Mouse (Mus musculus): Measurements from ENCODE around the gene Nenf. TPM values are rescaled to one million over a fixed set of nuclear protein-coding genes. Genes with fewer than 3 reads are reported as not detected.

Gene Nenf
- polyA plus RNA-seq, 1 experiment, result 146 TPM

GRCm38 (mm10) chr1:191350355-191350754, 32.4 kb upstream of the Nenf start:
- Histone ChIP-seq H3K4me3 (ENCODE audit: insufficient read depth, low read depth, low read length) (no peak overlapping the region), H3K4me1 (ENCODE audit: control insufficient read depth, insufficient read depth, low read length) (no peaks in the 10 kb centered on the region), H3K36me3 (ENCODE audit: control insufficient read depth, insufficient read depth, low read length) (peaks cover 12% of the 10 kb centered on the region), H3K27ac (ENCODE audit: insufficient read depth, low read depth, low read length) (no peak overlapping the region), H3K27me3 (replicated peaks; ENCODE audit: control insufficient read depth, insufficient read depth, low read length) (no peaks in the 10 kb centered on the region)
- TF ChIP-seq POLR2A (IDR thresholded peaks at IDR 0.05; ENCODE audit: low read depth, low read length) (no peak), CTCF (conservative IDR thresholded peaks at IDR 0.05; ENCODE audit: insufficient read depth, insufficient read length, low read depth, low read length) (no peak)
- 89% methylated on average over 5 of the region's 5 CpGs for WGBS
- no peak for DNase-seq

DNA sequence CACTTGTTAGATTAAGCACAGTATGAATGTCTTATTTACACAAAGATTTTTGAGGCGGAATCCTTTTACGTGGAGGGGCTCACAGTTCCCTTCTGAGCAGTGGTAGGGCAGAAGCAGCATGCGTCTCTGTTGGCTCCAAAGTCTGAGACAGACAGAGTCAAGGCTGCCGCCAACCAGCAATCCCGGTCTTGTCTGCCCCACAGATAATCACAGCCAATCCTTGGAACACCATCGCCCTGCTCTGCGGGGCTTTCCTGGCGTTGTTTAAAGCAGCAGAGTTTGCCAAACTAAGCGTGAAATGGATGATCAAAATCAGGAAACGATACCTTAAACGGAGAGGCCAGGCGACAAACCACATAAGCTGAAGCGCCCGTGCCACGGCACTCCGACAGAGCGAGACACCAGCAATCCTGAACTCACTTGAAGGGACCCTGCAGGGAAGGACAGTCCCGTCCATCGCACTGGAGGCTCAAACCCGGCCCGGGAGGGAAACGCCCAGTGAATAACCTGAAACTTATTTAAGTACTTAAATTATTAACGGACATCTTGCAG, 31.6 kb upstream of the Nenf start:
- Histone ChIP-seq H3K36me3 (ENCODE audit: control insufficient read depth, insufficient read depth, low read length) (peaks cover 10% of the 10 kb centered on the region), H3K27ac (ENCODE audit: insufficient read depth, low read depth, low read length) (no peak overlapping the region), H3K4me1 (ENCODE audit: control insufficient read depth, insufficient read depth, low read length) (no peaks in the 10 kb centered on the region), H3K27me3 (replicated peaks; ENCODE audit: control insufficient read depth, insufficient read depth, low read length) (no peaks in the 10 kb centered on the region), H3K4me3 (ENCODE audit: insufficient read depth, low read depth, low read length) (no peak overlapping the region)
- WGBS, result 73% methylated on average over 23 of the region's 23 CpGs
- DNase-seq, result no peak
- TF ChIP-seq POLR2A (IDR thresholded peaks at IDR 0.05; ENCODE audit: low read depth, low read length), result no peak
- TF ChIP-seq CTCF (conservative IDR thresholded peaks at IDR 0.05; ENCODE audit: insufficient read depth, insufficient read length, low read depth, low read length), result no peak

GRCm38 (mm10) chr1:191348996-191349395, 31.0 kb upstream of the Nenf start:
- no peak for TF ChIP-seq POLR2A (IDR thresholded peaks at IDR 0.05; ENCODE audit: low read depth, low read length)
- TF ChIP-seq CTCF (conservative IDR thresholded peaks at IDR 0.05; ENCODE audit: insufficient read depth, insufficient read length, low read depth, low read length), result no peak
- 59% methylated on average over 5 of the region's 5 CpGs for WGBS
- H3K4me3 ChIP-seq (ENCODE audit: insufficient read depth, low read depth, low read length), result no peak overlapping the region
- H3K27ac ChIP-seq (ENCODE audit: insufficient read depth, low read depth, low read length), result no peak overlapping the region
- DNase-seq, result no peak
- no peaks in the 10 kb centered on the region for H3K4me1 ChIP-seq (ENCODE audit: control insufficient read depth, insufficient read depth, low read length)
- no peaks in the 10 kb centered on the region for H3K27me3 ChIP-seq (replicated peaks; ENCODE audit: control insufficient read depth, insufficient read depth, low read length)
- H3K36me3 ChIP-seq (ENCODE audit: control insufficient read depth, insufficient read depth, low read length), result peaks cover 10% of the 10 kb centered on the region

DNA sequence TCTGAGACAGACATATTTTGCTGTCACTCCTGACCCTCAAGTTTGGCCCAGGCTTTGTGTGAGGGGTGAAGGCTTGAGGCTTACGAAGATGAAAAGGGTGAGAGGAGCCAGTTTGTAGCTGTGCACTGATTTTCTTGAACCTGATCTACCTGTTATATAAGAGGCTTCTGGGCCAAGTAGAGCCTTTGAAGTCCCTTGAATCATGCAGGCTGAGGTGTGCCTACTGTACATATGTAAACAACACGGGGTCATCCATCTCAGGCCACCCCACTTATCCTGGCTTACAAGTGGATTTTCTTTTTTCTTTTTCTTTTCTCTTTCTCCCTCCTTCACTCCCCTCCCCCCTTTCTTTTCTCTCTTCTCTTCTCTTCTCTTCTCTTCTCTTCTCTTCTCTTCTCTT, 30.6 kb upstream of the Nenf start:
- 80% methylated on average over 2 of the region's 2 CpGs for WGBS
- no peaks in the 10 kb centered on the region for H3K4me1 ChIP-seq (ENCODE audit: control insufficient read depth, insufficient read depth, low read length)
- no peak overlapping the region for H3K27ac ChIP-seq (ENCODE audit: insufficient read depth, low read depth, low read length)
- no peaks in the 10 kb centered on the region for H3K27me3 ChIP-seq (replicated peaks; ENCODE audit: control insufficient read depth, insufficient read depth, low read length)
- TF ChIP-seq CTCF (conservative IDR thresholded peaks at IDR 0.05; ENCODE audit: insufficient read depth, insufficient read length, low read depth, low read length), result no peak
- no peak for TF ChIP-seq POLR2A (IDR thresholded peaks at IDR 0.05; ENCODE audit: low read depth, low read length)
- peaks cover 10% of the 10 kb centered on the region for H3K36me3 ChIP-seq (ENCODE audit: control insufficient read depth, insufficient read depth, low read length)
- no peak overlapping the region for H3K4me3 ChIP-seq (ENCODE audit: insufficient read depth, low read depth, low read length)
- no peak for DNase-seq

DNA sequence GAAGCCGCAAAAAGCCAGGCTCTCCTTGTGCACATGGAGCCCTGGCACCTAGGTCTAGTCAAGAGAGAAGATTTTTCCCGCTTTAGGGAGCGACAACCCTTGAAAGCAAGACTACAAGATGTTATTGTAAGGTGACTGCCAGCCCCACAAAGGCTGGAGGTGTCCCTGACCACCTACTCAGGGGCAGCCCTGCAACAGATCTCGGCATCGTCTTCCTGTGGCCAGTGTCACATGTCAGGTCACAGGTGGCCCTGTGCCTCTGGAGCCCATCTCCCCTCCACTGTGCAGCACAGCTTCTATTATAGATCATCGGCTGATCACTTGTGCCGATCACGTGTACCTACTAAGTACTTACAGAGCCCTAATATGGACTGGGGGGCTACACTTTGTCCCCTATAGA, 29.6 kb upstream of the Nenf start:
- Histone ChIP-seq H3K4me1 (ENCODE audit: control insufficient read depth, insufficient read depth, low read length) (no peaks in the 10 kb centered on the region), H3K36me3 (ENCODE audit: control insufficient read depth, insufficient read depth, low read length) (peaks cover 6% of the 10 kb centered on the region), H3K27ac (ENCODE audit: insufficient read depth, low read depth, low read length) (no peak overlapping the region), H3K4me3 (ENCODE audit: insufficient read depth, low read depth, low read length) (no peak overlapping the region), H3K27me3 (replicated peaks; ENCODE audit: control insufficient read depth, insufficient read depth, low read length) (no peaks in the 10 kb centered on the region)
- WGBS, result 88% methylated on average over 8 of the region's 8 CpGs
- TF ChIP-seq POLR2A (IDR thresholded peaks at IDR 0.05; ENCODE audit: low read depth, low read length), result no peak
- TF ChIP-seq CTCF (conservative IDR thresholded peaks at IDR 0.05; ENCODE audit: insufficient read depth, insufficient read length, low read depth, low read length), result no peak
- no peak for DNase-seq

DNA sequence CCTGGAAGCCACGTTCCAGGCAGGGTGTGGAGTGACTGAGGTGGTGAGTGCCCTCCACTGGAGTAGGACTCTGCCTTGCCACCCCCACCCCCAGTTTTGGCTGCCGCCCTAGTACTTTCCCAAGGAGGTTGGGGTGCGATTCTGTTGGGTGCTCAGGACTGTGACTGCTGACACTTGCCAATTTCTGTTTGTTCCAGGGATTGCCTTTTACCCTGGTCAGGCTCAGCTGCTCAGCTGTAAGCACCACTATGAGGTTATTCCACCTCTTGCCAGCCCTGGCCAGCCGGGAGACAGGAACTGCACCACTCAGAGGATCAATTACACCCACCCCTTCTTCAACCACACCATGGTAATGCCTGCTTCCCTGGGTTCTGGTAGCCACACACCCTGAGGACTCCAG, 22.5 kb upstream of the Nenf start:
- 56% methylated on average over 4 of the region's 4 CpGs for WGBS
- H3K4me3 ChIP-seq (ENCODE audit: insufficient read depth, low read depth, low read length), result no peak overlapping the region
- 0 out of 2 replicates have a peak, but pooled peaks cover 4% of the 10 kb centered on the region for H3K4me1 ChIP-seq (ENCODE audit: control insufficient read depth, insufficient read depth, low read length)
- H3K27me3 ChIP-seq (replicated peaks; ENCODE audit: control insufficient read depth, insufficient read depth, low read length), result no peaks in the 10 kb centered on the region
- no peak overlapping the region for H3K27ac ChIP-seq (ENCODE audit: insufficient read depth, low read depth, low read length)
- no peaks in the 10 kb centered on the region for H3K36me3 ChIP-seq (ENCODE audit: control insufficient read depth, insufficient read depth, low read length)
- peak; percentile 74 for DNase-seq
- no peak for TF ChIP-seq POLR2A (IDR thresholded peaks at IDR 0.05; ENCODE audit: low read depth, low read length)
- no peak for TF ChIP-seq CTCF (conservative IDR thresholded peaks at IDR 0.05; ENCODE audit: insufficient read depth, insufficient read length, low read depth, low read length)

DNA sequence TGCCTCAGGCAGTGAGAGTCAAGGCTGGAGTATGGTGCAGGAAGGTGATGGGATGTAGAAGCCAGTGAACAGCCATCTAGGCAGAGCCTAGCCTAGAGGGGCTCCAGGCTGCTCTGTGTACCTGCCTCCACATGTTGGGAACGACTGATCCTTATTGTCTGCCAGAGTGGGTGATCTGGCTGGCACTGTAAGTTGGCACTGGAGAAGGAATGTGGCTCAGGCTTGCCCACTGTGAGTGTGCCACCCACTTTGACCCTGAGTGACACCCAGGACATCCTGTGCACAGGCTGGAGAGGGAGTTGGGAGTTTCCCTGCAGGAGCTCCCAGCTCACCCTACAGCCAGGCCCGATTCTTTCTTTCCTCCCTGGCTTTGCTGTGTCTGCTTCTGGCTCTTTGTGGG, 21.9 kb upstream of the Nenf start:
- peak; percentile 30 for DNase-seq
- H3K27ac ChIP-seq (ENCODE audit: insufficient read depth, low read depth, low read length), result no peak overlapping the region
- TF ChIP-seq POLR2A (IDR thresholded peaks at IDR 0.05; ENCODE audit: low read depth, low read length), result no peak
- no peak for TF ChIP-seq CTCF (conservative IDR thresholded peaks at IDR 0.05; ENCODE audit: insufficient read depth, insufficient read length, low read depth, low read length)
- H3K4me3 ChIP-seq (ENCODE audit: insufficient read depth, low read depth, low read length), result no peak overlapping the region
- no peaks in the 10 kb centered on the region for H3K36me3 ChIP-seq (ENCODE audit: control insufficient read depth, insufficient read depth, low read length)
- 0 out of 2 replicates have a peak, but pooled peaks cover 4% of the 10 kb centered on the region for H3K4me1 ChIP-seq (ENCODE audit: control insufficient read depth, insufficient read depth, low read length)
- WGBS, result 56% methylated on average over 2 of the region's 2 CpGs
- no peaks in the 10 kb centered on the region for H3K27me3 ChIP-seq (replicated peaks; ENCODE audit: control insufficient read depth, insufficient read depth, low read length)

Data from kidney, adult 2 months (tissue).